Mouse (Mus musculus): Measurements from ENCODE around the gene H2-Ke6.

DNA sequence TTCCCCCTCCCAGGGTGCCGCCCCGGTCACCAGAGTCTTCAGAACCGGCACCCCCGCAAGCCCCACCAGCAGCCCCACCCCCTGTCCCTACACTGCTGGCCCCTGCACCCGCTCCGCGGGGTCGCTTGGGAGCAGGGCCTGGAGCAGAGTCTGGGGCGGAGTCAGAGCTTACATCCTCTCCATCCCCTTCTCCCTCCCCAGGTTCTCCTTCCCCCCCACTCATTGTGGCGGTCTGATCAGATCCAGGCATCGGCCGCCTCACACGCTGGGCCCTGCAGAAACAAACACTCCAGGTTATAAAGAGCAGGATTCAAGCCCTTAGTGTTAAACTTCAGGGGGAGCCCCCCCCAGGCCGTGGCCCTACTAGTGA is 5.5 kb downstream of the H2-Ke6 start:
- TF ChIP-seq BHLHE40 (IDR thresholded peaks at IDR 0.05; ENCODE audit: low read depth, low read length) (no peak), EP300 (IDR thresholded peaks at IDR 0.05; ENCODE audit: low read length) (no peak)
